Mouse (Mus musculus): ENCODE measurements around the gene Ptrhd1.

DNA sequence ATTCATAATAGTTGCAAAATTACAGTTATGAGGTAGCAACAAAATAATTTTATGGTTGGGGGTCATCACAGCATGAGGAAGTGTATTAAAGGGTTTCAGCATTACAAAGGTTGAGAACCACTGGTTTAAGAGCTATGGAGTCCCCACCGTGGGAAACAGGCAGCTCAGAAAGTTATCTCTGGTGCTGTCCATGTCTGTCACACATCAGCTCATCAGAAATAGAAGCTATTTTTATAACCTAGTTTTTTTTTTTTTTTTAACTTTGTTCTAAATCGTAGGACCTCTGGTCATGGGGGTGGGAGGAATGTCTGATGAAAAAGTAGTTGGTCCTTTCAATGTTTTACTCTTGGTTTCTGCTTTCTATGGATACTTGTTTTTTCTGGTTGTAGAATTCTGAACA is 10.0 kb downstream of the Ptrhd1 start:
- TF ChIP-seq ZMIZ1 (IDR thresholded peaks at IDR 0.05; ENCODE audit: low read depth, low read length): no peak
- TF ChIP-seq TCF12 (IDR thresholded peaks at IDR 0.05; ENCODE audit: low read depth, low read length): no peak
- TF ChIP-seq EP300 (IDR thresholded peaks at IDR 0.05; ENCODE audit: low read length): no peak
- TF ChIP-seq CHD1 (IDR thresholded peaks at IDR 0.05; ENCODE audit: low read depth, low read length): no peak
- TF ChIP-seq ZNF384 (IDR thresholded peaks at IDR 0.05; ENCODE audit: low read depth, low read length): no peak
- TF ChIP-seq CTCF (conservative IDR thresholded peaks at IDR 0.05 in 1 of 2, IDR thresholded peaks at IDR 0.05 in 1 of 2; ENCODE audit: low read depth in 2 of 2, low read length in 2 of 2): no peak
